Mouse (Mus musculus) testis, adult 2 months (tissue): ENCODE data around the gene Phactr4.

Source experiments
- CTCF ChIP-seq: fragments of 200-500 bp; IDR thresholded peaks from 2 replicates; pipeline ENCODE4 v1.5.1; 2012; ENCODE audit warnings: low read depth, mild to moderate bottlenecking, inconsistent platforms, low read length, moderate library complexity; ENCODE audit not compliant: control insufficient read depth, insufficient read depth, insufficient replicate concordance
- POLR2A ChIP-seq: fragments of 200-500 bp; IDR thresholded peaks from 2 replicates; pipeline ENCODE4 v1.6.1; 2012; ENCODE audit warnings: low read depth, mild to moderate bottlenecking, inconsistent platforms, low read length, moderate library complexity; ENCODE audit not compliant: control insufficient read depth

DNA sequence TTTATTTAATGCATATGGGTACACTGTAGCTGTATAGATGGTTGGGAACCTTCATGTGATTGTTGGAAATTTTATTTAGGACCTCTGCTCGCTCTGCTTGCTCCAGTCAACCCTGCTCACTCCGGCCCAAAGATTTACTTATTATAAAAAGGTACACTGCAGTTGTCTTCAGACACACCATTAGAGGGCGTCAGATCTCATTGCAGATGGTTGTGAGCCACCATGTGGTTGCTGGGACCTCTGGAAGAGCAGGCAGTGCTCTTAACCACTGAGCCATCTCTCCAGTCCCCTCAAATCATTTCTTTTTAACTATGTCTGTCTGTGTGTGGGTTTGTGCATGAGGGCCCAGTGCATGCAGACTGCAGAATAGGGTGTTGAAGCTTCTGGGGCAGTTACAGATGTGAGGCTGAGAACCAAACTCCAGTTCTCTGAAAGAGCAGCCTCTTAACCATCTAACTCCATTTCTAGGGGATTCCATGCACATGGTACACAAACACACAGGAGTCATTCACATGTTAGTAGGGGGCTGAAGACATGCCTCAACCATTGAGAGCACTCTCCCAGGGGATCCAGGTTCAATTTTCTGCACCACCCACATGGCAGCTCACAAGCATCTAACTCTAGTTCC lies 72.7 kb downstream of the Phactr4 start:
- TF ChIP-seq CTCF, result no peak
- no peak for TF ChIP-seq POLR2A
